Mouse (Mus musculus) limb, embryonic 10.5 days (tissue): Measurements from ENCODE around the gene Cyp4a10. TPM values are rescaled to one million over a fixed set of nuclear protein-coding genes. Genes with fewer than 3 reads are reported as not detected.
"Not testable (repeated sequence)": the region's sequence is repeated elsewhere in the genome, so short reads cannot be mapped to it uniquely, and the experiment has no call there.

Source experiments
- DNase-seq: peaks from one replicate; pipeline ENCODE4 v3.0.0-alpha.2; 2017; ENCODE audit warnings: low spot score
- H3K27ac ChIP-seq: fragments of 300-500 bp; sonication (generic); 2 replicates; pipeline ENCODE4 v1.5.1; 2016; ENCODE audit warnings: mild to moderate bottlenecking
- H3K27me3 ChIP-seq: fragments of 300-500 bp; sonication (generic); 2 replicates; pipeline ENCODE4 v1.6.1; 2016; ENCODE audit warnings: low read depth, mild to moderate bottlenecking; ENCODE audit not compliant: poor library complexity, severe bottlenecking
- H3K36me3 ChIP-seq: fragments of 300-500 bp; sonication (generic); 2 replicates; pipeline ENCODE4 v1.6.1; 2016; ENCODE audit warnings: mild to moderate bottlenecking, moderate library complexity
- H3K4me1 ChIP-seq: fragments of 300-500 bp; sonication (generic); 2 replicates; pipeline ENCODE4 v1.6.1; 2016
- H3K4me3 ChIP-seq: fragments of 300-500 bp; sonication (generic); 2 replicates; pipeline ENCODE4 v1.5.1; 2016; ENCODE audit warnings: mild to moderate bottlenecking, moderate library complexity
- H3K9me3 ChIP-seq: fragments of 300-500 bp; sonication (generic); replicated peaks from 2 replicates; pipeline ENCODE4 v1.6.1; 2016; ENCODE audit warnings: mild to moderate bottlenecking
- WGBS: fragments of 180-500 bp; shearing (Covaris S2); methylation state at CpG from one replicate; pipeline ENCODE4 v1.1.7; 2016; 5-methylcytosine and 5-hydroxymethylcytosine counted together
- polyA plus RNA-seq: library from polyadenylated mRNA; unstranded; fragments of >200 nt; fragmentation: Nextera tagmentation; extraction: Ambion mirVana; gene quantifications from 2 replicates; pipeline ENCODE4 v1.2.1, GENCODE M21; 2016

Cyp4a10 gene
- not detected in 2 replicates for polyA plus RNA-seq

DNA sequence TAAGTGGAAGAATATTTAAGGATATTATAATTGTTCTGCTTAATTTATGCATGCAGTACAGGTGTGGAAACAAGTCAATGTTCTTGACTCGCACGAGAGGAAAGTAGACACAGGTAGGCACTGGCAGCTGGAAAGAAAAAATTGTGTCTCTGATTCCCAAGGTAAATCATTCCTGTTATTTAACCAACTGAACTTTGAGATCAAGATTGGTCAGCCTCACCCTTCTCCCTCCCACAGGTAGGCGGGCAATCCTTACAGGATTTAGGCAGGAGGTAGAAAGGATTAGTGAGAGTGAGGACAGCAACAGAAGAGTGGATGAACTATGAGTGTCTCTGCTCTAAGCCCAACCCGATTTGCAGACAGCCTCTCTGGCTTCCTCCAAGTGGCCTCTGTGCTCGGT is at the start of gene Cyp4a10:
TSS of gene Cyp4a10 (plus strand) at position 265 of the 400 bp plus-strand sequence.
- not testable (repeated sequence) for H3K36me3 ChIP-seq, H3K4me1 ChIP-seq, H3K9me3 ChIP-seq, DNase-seq, H3K4me3 ChIP-seq, H3K27ac ChIP-seq, H3K27me3 ChIP-seq
- 85% methylated on average over 5 of the region's 5 CpGs for WGBS

DNA sequence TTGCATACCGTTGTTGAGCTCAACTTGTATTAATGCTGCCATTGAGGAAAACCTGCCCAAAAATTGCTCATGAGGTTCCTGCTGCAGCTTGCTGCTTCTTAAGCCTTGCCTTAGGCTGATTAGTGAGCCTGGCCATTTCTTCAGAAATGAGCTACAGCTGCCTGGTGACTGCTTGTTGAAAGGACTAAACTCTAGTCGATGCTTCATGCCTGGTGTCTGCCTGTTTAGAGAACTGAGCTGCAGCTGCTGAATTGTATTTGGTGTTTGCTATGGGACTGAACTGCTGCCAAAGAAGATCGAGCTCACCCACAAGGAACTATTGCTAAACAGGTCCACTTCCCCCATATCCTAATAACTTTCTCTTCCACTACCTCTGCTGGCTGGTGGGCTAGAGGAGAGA is 44.5 kb upstream of the Cyp4a10 start:
- not testable (repeated sequence) for H3K27me3 ChIP-seq, H3K36me3 ChIP-seq, DNase-seq, H3K4me3 ChIP-seq, H3K27ac ChIP-seq, H3K9me3 ChIP-seq, H3K4me1 ChIP-seq
- WGBS: 83% methylated on average over 3 of the region's 3 CpGs

DNA sequence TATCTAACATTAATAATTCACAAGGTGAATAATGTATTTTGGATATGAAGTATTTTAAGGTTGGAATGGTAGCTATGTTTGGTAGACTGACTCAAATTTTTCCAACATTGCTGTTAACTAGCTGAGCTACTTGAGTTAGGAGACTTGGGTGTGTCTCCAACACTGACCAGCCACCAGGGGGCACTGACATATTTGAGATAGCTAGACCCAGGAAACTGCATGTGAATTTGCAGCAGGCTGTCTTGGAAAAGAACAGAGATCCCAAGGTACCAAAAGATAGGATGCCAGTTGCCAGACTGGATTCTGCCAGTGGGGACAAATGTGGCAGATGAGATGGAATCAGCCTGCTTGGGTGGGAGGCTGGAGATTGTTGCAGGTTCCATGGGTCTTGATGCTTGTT is 42.0 kb upstream of the Cyp4a10 start:
- not testable (repeated sequence) for H3K9me3 ChIP-seq, DNase-seq, H3K4me3 ChIP-seq, H3K36me3 ChIP-seq, H3K4me1 ChIP-seq, H3K27ac ChIP-seq, H3K27me3 ChIP-seq

DNA sequence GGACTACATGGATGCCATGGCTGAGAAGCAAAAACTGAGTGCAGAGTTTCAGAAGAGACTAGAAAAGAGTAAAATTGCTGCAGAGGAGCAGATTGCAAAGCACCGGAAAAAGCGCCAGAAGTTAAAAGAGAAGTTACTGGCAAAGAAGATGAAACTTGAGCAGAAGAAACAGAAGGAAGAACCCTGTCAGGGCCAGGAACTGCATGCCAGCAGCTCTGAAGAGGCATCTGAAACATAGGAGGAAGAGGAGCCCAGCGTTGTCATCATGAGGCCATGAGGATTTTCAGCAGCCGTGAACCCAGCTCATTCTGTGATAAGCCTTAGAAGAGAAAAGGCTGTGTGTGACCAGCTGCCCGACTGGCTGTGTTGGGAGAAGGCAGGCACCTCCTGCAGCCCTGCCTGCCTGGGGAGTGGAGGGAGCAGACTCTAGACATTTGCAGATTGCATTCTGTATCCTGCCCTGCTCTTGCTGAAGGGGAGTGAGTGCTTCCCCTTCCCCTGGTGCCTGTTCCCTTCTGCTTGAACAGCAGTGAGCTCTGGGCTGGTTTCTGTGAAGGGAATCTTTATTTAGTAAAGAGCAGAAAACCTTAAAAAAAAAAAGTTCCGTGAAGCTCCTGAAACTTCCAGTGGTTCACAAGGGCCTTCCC is 36.9 kb upstream of the Cyp4a10 start:
- DNase-seq: no peak
- Histone ChIP-seq H3K9me3 (no peaks in the 10 kb centered on the region), H3K4me3 (no peak overlapping the region), H3K36me3 (no peaks in the 10 kb centered on the region), H3K27me3 (no peaks in the 10 kb centered on the region), H3K27ac (no peak overlapping the region), H3K4me1 (no peaks in the 10 kb centered on the region)
- 75% methylated on average over 6 of the region's 6 CpGs for WGBS

DNA sequence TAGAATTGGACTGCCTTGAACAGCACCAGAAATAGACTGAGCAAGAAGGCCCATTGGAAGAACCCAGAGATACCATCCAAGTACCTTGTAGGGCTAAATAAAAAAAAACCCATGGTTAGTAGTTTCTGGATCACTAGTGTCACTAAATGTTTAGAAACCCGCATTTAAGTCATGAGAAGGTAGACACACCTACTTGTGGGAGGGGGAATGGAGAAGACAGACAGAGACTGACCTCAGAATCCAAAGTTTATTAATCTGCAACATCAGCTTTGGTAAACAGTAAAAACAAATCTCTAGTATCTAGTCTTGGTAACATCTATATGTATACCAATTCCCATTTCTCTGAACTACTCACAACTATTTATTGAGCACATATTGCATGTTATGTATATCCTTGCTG is 22.1 kb upstream of the Cyp4a10 start, which contains the start of gene Cyp4a14:
TSS of gene Cyp4a14 (minus strand) at position 142 of the 400 bp plus-strand sequence.
- 83% methylated on average over 1 of the region's 1 CpGs for WGBS
- H3K4me1 ChIP-seq: no peaks in the 10 kb centered on the region
- no peak within 1 kb of the TSS for H3K4me3 ChIP-seq
- DNase-seq: no peak
- H3K36me3 ChIP-seq: no peaks in the 10 kb centered on the region
- no peaks in the 10 kb centered on the region for H3K9me3 ChIP-seq
- no peaks in the 10 kb centered on the region for H3K27me3 ChIP-seq
- H3K27ac ChIP-seq: no peak within 1 kb of the TSS

DNA sequence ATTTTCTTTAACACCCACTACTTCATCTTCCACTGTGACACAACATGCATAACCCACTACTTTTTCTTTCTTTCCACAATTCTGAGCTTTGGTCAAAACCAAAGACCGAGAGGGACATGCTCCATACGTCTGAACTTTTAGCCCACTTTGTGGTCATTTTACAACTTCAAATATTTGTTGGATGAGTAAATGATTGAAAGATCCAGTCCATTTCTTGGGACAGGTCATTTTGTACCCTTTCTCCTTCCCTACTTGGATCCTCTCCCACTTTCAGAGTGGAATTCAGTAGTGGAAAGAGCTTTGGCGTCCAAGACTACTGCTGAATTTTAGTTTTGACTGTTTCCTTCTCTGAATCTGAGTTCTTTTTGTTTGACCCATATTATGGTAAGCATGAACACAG is 20.6 kb upstream of the Cyp4a10 start:
- Histone ChIP-seq H3K4me1 (no peaks in the 10 kb centered on the region), H3K9me3 (no peaks in the 10 kb centered on the region), H3K27me3 (no peaks in the 10 kb centered on the region), H3K27ac (no peak overlapping the region), H3K4me3 (no peak overlapping the region), H3K36me3 (no peaks in the 10 kb centered on the region)
- DNase-seq: no peak
- whole genome bisulfite sequencing: 87% methylated on average over 3 of the region's 3 CpGs

DNA sequence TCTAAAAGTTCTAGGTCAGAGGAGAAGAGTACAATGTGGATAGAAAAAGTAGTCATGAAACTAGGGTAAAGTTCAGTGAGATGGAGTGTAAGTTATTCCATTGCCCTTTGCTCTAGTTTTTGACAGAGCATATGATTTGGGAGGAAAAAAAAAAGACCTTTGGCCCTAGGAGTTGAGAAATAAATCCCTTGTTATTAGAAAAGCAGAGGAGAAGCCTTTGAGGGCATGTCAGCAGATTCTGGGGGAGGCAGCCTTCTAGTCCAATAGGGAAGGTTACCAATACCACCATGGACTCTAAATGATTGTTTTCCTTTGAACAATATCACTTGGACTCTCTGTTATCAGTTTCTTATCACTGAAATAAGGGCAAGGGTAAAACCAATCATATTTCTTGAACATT is 4.1 kb upstream of the Cyp4a10 start:
- not testable (repeated sequence) for H3K4me3 ChIP-seq, H3K27ac ChIP-seq, H3K9me3 ChIP-seq

DNA sequence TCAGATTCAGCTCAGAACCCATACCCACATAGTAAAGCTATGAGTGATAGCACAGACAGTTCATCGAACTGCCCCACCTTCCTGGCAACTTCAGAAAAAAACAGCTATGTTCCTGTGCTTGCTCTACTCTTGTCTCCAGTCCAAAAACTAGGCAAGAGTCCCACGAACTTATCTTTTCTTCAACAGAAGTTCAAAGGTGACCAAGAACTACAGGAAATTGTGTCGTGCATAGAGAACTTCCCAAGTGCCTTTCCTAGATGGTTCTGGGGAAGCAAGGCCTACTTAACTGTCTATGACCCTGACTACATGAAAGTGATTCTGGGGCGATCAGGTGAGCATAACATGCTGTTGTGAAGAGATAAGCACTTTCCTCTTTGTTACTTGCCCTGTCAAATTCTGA is 1.4 kb downstream of the Cyp4a10 start:
- WGBS: 85% methylated on average over 4 of the region's 4 CpGs

More for the DNA sequence above, 4.1 kb upstream of the Cyp4a10 start:
- not testable (repeated sequence) for DNase-seq, H3K27me3 ChIP-seq, H3K4me1 ChIP-seq, H3K36me3 ChIP-seq

DNA sequence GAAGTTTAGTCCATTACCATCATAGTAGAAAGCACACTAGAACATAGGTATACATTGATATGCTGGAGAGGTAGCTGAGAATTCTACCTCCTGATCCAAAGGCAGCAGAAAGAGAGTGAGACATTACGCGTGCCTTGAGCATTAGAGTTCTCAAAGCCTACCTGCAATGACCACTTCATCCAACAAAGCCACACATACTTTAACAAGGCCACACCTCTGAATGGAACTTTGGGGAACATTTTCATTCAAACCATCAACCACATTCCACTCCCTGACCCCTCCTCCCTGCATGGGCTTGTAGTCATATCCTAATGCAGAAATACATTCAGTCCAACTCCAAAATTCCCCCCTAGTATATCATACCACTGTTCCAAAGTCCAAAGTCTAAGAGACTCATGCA is 3.7 kb downstream of the Cyp4a10 start:
- WGBS: 100% methylated on average over 2 of the region's 2 CpGs

More for the DNA sequence above, 1.4 kb downstream of the Cyp4a10 start:
- Histone ChIP-seq H3K36me3 (no peaks in the 10 kb centered on the region), H3K27me3 (no peaks in the 10 kb centered on the region), H3K27ac (no peak overlapping the region), H3K9me3 (no peaks in the 10 kb centered on the region), H3K4me1 (no peaks in the 10 kb centered on the region), H3K4me3 (no peak overlapping the region)
- no peak for DNase-seq

DNA sequence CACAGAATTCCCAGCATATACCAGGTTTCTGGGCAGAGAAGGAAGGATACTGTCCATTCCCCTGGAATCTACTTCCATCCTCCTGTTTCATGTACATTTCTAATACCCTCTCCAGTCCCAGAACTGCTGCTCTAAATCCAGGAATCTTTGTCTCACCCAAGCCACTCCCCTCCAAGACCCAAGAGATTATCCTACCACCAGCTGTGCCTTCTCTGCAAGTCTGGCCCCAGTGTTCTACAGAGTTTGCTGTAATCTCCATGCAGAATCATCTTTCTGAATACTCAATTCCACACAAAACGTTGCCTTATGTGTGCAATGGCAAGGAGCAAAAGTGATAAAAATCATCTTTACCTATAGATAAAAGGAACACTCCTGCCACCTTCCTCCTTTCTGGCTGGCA is 27.0 kb downstream of the Cyp4a10 start:
- no peak for DNase-seq

More for the DNA sequence above, 3.7 kb downstream of the Cyp4a10 start:
- Histone ChIP-seq H3K4me1 (no peaks in the 10 kb centered on the region), H3K36me3 (no peaks in the 10 kb centered on the region), H3K9me3 (no peaks in the 10 kb centered on the region), H3K27ac (no peak overlapping the region), H3K4me3 (no peak overlapping the region), H3K27me3 (no peaks in the 10 kb centered on the region)
- no peak for DNase-seq

DNA sequence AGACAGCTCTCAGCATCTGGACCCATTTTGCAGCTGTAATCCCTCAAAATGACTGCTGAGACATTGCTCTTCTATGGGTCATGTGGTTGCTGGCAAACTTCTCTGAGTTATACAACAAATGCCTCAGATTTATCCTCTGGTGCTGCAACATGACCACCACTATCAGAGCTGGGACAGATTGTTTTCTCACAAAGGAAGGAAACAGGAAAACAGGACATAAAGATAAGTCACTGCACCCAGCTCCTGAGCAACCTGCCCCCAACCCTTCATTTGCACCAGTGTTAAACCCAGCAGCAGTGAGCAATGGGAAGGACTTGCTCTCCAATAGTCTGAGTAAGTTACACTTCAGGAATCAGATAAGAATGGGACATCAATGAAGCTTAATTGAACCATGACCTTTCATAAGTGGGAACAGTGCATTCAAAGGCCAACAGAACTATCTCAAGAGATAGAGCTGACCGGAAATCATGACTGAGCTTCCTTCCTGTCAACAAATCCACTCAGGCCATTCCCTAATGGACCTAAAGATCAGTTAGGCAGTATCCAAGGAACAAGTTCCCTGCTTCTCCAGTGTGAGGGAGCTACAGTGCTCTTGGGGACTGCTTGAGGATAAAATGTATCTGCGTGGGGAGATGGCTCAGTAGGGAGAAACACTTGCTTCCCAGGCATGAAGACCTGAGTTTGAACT is 28.2 kb downstream of the Cyp4a10 start:
- H3K36me3 ChIP-seq: no peaks in the 10 kb centered on the region
- no peaks in the 10 kb centered on the region for H3K4me1 ChIP-seq
- H3K27ac ChIP-seq: no peak overlapping the region
- 74% methylated on average over 2 of the region's 2 CpGs for WGBS
- no peak overlapping the region for H3K4me3 ChIP-seq
- H3K27me3 ChIP-seq: no peaks in the 10 kb centered on the region
- no peaks in the 10 kb centered on the region for H3K9me3 ChIP-seq
- DNase-seq: no peak

More for the DNA sequence above, 27.0 kb downstream of the Cyp4a10 start:
- no peaks in the 10 kb centered on the region for H3K36me3 ChIP-seq
- H3K9me3 ChIP-seq: no peaks in the 10 kb centered on the region
- H3K27me3 ChIP-seq: no peaks in the 10 kb centered on the region
- H3K4me3 ChIP-seq: no peak overlapping the region
- no peaks in the 10 kb centered on the region for H3K4me1 ChIP-seq
- no peak overlapping the region for H3K27ac ChIP-seq
- 59% methylated on average over 1 of the region's 1 CpGs for WGBS

DNA sequence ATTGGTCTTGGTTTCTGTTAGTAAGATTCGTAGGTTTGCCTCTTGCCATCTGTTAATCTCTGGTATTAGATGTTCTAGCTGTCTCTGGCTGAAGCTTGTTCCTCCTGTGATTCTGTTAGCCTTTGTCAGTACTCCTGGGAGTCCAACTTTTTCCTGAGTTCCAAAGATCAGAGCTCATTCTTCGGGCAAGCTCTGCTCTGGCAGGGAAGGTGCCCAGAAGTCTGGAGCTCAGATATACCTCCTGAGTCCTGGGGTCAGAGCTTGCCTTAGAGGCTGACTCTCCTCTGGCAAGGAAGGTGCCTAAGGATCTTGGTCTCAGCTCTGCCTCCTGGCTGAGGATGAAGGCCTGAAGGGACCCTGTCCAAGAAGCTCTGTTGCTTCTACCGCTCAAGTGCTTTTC is 34.7 kb downstream of the Cyp4a10 start:
- Histone ChIP-seq H3K27ac (no peak overlapping the region), H3K9me3 (no peaks in the 10 kb centered on the region), H3K4me1 (no peaks in the 10 kb centered on the region), H3K36me3 (no peaks in the 10 kb centered on the region), H3K4me3 (no peak overlapping the region), H3K27me3 (no peaks in the 10 kb centered on the region)
- no peak for DNase-seq
- 93% methylated on average over 3 of the region's 3 CpGs for WGBS

DNA sequence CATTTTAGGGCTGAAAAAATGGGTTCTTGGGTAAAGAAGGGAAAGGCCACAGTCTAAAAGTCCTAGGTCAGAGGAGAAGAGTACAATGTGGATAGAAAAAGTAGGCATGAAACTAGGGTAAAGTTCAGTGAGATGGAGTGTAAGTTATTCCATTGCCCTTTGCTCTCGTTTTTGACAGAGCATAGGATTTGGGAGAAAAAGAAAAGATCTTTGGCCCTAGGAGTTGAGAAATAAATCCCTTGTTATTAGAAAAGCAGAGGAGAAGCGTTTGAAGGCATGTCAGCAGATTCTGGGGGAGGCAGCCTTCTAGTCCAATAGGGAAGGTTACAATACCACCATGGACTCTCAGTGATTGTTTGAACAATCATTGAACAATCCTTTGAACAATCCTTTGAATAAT is 37.4 kb downstream of the Cyp4a10 start:
- no peaks in the 10 kb centered on the region for H3K36me3 ChIP-seq
- no peak overlapping the region for H3K4me3 ChIP-seq
- no peaks in the 10 kb centered on the region for H3K27me3 ChIP-seq
- H3K9me3 ChIP-seq: no peaks in the 10 kb centered on the region
- 90% methylated on average over 2 of the region's 2 CpGs for WGBS
- H3K4me1 ChIP-seq: no peaks in the 10 kb centered on the region
- no peak overlapping the region for H3K27ac ChIP-seq
- no peak for DNase-seq
